In genomic region chr2:27671633-27672091, GRCm38 (mm10) we compare ENCODE assay signal across 7 mouse cellular contexts. TPM values are rescaled to one million over a fixed set of nuclear protein-coding genes. Genes with fewer than 3 reads are reported as not detected.
A peak's percentile ranks its signal among the peaks of the same experiment; 100 is the strongest.
DNase-seq lines count a peak whose midpoint lies in the region.

No protein-coding gene starts in this region.

- DNase-seq in urinary bladder, postnatal 14 days (ENCODE audit: low spot score) = peak; percentile 75
- no peak for DNase-seq in urinary bladder, postnatal 25 days (ENCODE audit: low spot score)
- peak; percentile 60 for DNase-seq in heart, postnatal 4 days
- peak; percentile 69 for DNase-seq in large intestine, adult 2 months (ENCODE audit: low read depth, low spot score)
- peak; percentile 48 for DNase-seq in ovary, postnatal 36 days (ENCODE audit: low spot score)
- no peak for DNase-seq in thymus, postnatal 0 days (ENCODE audit: low spot score)
- no peak for DNase-seq in thymus, postnatal 36 days

- 5% methylated on average over 3 of the region's 3 CpGs for WGBS in large intestine, adult 2 months

RNA-seq across cellular contexts. Expression of gene Rxra, which starts 4.6 kb away (rescaled TPM):
- total RNA-seq in heart, postnatal 4 days (2021) = 10 to 100 TPM; 39.0 to 43.2 TPM
- polyA plus RNA-seq in large intestine, adult 2 months (2012; rRNA removed) = 54.6 and 80.7 TPM in 2 replicates
- 5.1 and 5.5 TPM in 2 replicates for polyA plus RNA-seq in thymus, postnatal 0 days (2015; fragmentation: Nextera tagmentation; extraction: Ambion mirVana)

Comparison
In these comparisons a context has a peak if more than half of its experiments do, and no peak if none do; other contexts are left out.
1. DNase-seq: peak in urinary bladder, postnatal 14 days (single experiment), heart, postnatal 4 days (single experiment), large intestine, adult 2 months (single experiment) and ovary, postnatal 36 days (single experiment); none in urinary bladder, postnatal 25 days (single experiment), thymus, postnatal 0 days (single experiment) and thymus, postnatal 36 days (0 of 2).